Mouse (Mus musculus) thymus, postnatal 25 days (tissue): ENCODE results near the gene Hpgds.

Experiments used
- DNase-seq: peaks from one replicate; pipeline ENCODE4 v3.0.0; 2022

Gene Hpgds

DNA sequence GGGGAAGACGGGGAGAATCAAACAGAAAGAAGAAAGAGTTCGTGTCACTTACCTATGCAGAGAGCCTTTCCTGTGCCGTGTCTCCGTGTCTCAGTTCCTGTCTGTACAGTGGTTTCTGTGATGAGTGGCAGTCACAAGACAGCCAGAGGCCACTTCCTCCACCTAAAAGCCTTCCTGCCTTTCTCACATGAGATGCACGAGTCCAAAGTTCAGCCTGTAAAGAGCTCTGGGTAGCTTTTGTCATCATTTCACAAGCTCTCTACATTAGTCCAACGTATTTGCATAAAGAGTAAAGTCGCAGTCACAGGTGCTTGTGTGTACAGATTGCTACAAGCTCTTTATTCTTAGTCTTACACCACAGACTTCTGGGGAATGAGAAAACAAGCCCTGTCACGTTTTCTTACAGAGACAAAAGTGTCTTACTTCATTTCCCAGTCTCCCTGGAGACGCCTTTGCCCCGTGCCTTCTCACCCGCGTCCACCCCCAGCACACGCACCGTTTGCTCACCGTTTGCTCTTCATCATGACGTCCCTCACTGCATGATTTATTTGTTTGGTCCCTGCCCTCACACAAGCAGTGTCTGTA is at the start of gene Hpgds:
Gene Hpgds (minus strand): TSS at position 288 of the 585 bp plus-strand sequence.
- DNase-seq: peak; percentile 54

DNA sequence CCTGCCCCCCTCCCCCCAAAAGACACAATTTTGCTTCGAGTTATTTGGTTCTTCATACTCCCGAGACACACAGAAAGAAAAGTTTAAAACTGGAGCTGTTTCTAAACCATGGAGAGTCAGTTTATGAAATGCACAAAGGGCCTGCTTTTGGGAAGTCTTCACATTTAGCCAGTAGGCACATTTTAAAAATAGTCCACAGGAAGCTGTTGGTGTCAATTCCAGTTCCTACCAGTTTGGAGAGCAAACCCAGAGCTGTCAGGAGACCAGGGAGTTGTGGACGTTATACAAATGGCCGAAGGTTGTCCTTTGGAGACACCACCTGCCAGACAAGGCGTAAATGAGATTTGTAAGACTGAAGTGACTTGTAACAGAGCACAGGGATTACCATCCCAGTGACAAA is 20.3 kb upstream of the Hpgds start:
- DNase-seq: no peak

DNA sequence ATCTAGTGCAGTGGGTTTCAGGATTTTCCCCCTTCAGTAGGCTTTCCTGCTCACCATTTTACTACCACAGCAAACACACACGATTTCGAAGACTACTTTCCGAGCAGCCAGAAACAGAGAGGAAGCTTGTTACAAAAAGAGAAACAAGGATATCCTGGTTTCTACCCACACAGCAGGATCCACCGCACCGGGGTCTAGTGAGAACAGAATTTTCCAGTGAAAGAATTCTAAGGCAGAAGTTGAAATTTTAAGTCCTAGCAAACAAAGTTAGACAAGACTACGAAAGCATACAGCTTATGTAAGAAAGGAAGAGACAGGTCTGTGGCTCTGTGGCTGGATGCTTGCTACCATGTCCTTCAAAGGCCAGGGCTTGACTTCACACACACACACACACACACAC is 19.4 kb upstream of the Hpgds start:
- DNase-seq: no peak

DNA sequence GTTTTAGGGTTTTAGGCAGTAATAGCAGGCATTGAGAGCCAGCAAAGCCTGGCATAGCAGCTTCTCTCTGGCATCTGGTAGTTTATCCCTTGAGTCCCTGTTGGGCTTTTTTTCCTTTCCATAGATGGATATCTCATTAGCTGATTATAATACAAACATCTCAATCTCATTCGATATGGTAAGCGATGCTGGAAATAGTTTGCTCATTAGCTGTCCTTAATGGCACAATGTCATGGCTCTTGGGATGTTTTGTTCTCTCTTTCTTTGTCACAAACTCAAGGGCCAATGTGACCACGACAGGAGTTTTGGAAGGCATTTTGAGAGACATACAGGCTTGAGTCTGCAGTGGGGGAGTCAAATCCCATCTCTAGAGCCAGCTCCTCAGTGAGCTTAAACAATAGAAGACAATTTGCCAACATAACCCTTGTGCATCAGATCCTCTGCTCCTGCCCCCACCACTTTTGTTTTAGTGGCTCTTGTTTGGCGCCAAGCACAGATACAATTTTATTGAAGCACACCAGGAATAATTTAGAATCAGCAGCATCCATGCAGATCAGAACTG is 14.8 kb upstream of the Hpgds start:
- no peak for DNase-seq

DNA sequence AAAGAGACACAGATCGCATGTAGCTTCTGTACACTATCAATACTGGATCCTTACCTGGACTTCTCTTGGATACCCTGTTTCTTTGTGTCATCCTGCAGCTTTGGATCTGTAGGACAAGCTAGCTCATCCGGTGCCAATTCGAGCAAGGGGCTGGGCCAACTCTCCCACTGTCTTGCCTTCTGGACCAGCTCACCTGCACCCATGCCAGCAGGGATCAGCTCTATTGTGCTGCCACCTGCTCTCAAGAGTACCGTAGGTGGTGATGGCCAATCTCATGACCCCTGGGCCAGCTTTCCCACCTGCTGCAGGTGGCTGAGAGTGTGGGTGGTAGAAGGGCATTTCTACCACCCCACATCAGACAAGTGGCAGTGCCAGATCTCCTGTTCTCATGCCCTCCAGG is 12.3 kb upstream of the Hpgds start:
- no peak for DNase-seq

DNA sequence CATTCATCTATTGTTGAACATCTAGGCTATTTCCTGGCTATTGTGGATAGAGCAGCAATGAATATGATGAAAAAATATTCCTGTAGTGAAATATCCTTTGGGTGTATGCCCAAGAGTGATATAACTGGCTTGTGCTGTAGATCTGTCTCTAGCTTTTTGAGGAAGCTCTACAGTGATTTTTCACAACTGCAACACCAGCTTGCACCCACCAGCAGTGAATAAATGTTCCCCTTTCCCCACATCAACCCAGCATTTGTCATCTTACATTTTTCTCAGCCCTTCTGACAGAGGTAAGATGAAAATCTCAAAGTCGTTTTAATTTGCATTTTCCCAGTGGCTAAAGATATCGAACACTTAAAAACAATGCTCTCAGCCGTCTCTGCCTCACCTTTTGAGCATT is 8.9 kb upstream of the Hpgds start:
- no peak for DNase-seq

DNA sequence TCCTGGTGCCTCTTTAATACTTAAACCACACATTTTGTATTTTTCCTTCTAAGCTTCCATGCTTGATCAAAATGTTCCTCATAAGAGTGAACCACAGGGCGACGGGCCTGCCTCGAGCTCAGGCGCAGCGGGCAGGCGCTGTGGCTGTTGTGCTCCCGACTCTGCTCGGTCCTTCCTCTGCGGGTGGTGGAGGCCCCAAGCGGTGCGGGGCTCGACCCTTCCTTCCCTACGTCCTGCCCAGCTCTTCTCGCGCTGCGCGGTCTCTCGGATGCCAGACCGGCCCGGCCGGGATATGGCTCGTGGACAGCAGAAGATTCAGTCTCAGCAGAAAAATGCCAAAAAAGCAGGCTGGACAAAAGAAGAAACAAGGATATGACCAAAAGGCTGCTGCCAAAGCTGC is 6.0 kb upstream of the Hpgds start:
- DNase-seq: no peak

DNA sequence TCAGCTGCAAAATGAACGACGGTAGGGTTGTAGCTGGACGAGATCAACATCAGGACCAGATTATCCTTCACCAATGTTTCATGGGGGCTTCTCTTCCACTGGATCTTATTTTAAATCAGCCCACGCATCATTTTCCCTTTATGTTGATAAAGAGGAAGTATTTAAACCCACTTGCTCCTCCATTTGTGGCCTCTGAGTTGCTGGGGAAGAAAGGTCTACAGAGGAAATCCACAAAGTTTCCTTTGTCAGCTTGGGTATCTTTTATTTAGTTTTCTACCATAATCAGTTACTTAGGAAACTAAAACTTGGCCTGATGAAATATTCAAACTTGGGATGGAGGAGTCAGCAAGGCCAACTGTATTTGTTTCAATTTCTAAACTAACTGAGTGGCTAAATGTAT is 1.7 kb upstream of the Hpgds start:
- DNase-seq: no peak

DNA sequence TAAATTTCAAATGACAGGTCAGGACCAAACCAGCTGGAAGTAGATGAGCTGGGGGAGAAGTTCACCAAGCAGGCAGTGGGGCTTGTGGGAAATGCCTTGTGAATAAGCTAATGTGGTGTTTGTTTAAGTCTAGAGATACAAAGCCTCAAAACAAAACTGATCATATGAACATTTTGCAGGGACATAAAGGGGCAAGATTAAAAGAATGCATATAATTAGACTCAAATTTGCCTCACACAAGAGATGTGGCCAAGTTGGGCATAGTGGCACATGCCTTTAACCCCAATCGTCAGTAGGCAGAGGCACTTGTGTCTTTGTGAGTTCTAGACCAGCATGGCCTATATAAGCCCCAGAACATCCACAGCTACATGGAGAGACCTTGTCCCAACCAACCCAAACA is 2.4 kb downstream of the Hpgds start:
- no peak for DNase-seq

DNA sequence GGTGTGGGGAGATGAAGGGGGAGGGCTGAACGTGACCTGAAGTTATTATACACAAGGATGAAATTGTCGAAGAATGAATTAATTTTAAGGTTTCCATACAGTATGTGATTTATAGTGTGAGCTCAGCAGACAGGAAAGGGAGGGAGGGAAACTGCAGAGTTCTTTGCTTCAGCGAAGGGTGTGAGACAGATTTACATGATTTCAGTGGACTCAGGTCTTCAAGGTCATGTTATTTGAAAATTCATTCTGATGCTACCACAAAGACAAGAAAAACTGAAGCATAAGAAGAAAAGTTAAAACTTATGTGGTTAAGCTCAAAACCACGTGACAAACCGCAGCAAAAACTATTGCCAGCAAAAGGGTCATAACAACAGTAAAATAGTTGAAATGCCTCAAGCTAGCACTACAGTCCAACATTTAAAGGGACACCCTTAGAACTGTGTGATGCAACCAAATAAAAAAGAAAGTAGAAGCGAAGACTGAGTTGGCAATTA is 3.9 kb downstream of the Hpgds start:
- DNase-seq: no peak

DNA sequence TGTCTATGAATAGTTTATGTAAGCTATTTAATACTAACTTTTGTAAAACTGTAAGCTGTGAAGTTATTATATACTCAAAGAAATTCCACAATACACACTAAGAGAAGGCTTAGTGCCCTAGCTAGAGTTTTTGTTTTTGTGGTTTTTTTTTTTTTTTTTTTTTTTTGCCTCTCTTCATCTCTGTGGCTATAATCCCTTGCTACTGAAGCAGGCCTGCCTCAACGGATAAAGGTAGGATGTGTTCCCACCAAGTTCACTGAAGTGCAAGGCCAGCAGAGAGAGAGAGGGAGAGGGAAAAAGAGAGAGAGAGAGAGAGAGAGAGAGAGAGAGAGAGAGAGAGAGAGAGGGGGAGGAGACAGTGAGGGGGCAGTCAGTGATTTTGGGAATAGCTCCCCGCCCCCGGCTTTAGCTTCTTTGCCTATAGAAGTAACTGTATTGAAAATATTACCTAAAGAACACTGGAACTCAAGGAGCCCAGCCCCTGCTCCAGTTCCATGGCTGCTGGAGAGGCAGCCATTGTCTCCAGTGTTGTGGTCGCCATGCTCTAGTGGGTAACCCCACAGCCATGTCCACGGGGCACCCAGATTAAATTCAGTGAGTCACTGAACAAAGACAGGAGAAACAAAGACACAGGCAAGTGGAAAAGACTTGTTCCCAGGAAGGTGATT is 4.5 kb downstream of the Hpgds start:
- DNase-seq: no peak

DNA sequence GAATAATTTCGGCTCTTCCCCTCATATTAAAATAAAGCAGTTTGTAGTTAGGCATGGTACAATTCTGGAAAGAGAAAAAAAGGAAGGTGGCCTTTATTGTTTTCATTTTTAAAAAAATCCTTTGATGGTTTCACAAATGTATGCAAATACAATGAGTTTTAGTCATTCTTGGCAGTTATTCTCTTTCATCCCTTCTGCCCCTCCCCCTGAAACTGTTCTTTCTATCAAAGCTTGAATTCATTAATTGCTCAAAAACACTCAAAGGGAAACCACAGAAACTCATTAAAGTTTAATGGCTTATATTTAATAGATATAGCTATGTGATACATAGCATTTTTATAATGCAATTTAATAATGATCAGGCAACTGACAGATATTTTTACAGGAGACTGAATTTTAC is 6.5 kb downstream of the Hpgds start:
- no peak for DNase-seq

DNA sequence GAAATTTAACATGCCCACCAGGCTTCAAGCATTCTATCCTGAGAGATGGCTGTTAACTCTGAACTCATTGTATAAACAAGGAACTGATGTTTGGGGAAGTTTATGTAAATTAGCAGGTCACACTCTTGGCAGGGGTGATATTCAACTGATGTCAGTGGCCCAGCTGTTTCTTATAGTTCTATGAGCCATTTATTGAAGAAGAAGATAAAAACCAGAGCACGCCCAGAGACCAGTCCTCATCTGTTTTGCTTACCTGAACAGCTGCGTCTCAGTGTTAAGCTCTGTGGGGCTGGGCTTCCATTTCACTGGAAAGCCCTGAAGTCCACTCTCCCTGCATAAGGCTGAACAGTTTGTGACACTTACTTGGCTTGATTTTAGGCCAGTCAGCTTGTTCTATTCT is 6.9 kb downstream of the Hpgds start:
- no peak for DNase-seq

DNA sequence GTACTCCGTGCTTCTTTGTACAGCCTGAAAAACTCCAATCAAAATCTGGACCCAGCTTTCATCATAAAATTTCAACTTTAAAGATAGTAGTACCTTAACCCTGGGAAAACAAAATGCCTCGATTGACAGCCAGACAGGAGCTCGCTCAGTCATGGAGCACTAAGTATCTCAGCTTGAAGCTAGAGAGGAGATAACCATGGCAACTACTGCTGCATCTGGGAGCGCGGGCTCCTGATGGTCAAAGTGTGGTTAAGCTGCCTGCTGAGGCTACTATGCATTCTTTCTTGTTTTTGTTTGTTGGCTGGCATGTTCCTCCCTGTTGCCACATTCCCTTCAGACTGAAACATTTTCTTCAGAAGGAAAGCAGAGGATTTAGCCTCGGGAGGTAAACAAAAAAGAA is 12.3 kb downstream of the Hpgds start:
- DNase-seq: no peak

DNA sequence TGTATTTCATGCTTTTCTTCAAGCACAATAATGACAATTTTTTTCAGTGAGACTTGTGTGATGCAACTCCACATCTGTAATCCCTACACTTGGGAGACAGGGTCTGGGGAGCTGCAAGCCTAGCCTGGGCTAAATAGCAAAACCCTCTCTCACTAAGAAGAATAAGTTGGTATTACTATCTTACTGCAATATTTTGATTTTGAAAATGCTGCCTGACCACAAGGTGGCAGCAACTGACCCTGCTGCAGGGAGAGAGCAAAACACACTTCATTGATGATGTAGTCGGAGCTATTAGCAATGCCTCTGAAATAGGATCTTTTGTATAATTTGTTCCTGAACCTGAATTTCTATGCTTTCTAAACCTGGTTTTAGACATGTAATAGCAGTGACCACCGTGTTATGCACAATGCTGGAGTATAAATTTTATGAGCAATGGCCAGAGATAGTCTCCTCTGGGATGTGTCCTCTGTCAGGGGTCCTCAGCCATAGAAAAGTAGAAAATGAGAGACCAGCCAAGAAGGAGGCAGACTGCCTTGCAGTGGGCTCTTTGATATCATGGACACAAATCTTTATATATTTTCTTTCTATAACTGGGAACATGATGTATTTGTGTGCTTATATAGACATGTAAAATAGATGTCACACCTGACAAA is 18.5 kb downstream of the Hpgds start:
- DNase-seq: peak; percentile 49

DNA sequence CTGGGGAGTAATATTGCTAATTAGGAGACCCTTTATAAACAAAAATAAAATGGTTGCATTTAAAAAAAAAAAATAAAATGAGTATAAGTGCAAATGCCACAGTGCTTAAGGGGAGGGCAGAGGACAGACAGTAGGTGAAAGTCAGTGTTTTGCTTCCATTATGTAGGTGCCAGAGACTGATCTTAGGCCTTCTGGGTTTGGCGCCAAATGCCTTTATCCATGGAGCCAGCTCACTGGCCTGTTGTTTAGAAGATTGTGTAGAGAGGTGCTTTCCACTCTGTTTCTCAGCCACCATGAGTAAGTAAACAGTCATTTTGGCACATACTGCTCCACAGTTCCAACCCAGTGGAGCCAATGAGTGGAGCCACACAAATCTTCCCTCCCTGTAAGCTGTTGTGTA is 27.2 kb downstream of the Hpgds start:
- DNase-seq: no peak

DNA sequence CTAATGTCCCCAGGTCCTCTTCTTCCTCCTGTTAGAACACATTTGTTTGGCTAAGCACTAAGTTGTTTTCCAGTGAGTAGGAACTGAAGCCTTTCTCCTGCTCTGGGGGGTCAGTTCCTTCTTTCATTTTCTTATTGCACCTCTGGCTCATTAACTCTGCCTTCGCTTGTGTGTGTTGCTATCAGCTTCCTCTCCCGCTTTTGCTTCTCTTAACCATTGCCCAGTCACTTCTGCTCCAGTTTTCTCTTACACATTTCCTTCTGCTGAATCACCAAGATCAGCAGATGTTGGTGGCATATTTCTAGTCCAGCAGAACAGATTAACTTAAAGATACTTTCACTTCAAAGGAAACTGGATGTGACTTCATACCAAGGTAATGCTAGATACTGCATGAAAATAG is 29.8 kb downstream of the Hpgds start:
- DNase-seq: no peak

DNA sequence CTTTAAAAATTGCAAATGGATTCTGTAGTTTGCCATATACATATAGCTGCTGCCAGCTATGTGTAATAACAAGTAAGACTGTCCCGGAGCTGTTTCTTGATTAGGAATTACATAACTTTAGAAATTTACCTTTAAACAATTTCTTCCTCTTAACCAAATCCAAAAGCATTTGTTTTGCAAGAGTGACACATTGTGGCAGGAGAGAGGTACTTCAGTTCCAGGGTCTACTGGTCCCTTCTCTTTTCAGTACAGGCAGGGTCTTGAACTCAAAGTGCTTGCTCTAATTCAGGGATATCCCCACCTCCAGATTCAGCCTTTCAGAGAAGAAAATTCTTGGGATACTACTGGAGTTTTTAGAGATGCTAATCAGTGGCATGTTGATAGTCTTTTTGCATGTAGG is 65.6 kb downstream of the Hpgds start:
- no peak for DNase-seq

DNA sequence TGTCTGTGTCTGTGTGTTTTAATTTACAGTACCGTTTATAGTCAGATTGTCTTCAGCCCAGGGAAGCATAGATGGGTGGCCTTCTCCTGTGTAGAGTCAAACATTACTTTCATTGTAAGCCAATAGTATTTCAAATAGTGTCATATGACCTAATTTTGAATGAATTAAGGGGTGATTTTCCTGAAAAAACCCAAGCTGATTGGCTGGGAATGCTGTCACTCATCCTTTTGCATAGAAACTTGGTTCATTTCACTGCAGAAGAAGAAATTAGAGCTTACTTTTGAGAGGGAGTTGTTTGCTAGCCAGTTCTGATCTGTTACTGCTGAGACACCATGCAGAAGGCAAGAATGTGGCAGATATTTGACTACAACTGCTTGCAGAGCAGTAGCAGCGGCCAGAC is 69.5 kb downstream of the Hpgds start:
- DNase-seq: no peak
